In the genomic region with DNA sequence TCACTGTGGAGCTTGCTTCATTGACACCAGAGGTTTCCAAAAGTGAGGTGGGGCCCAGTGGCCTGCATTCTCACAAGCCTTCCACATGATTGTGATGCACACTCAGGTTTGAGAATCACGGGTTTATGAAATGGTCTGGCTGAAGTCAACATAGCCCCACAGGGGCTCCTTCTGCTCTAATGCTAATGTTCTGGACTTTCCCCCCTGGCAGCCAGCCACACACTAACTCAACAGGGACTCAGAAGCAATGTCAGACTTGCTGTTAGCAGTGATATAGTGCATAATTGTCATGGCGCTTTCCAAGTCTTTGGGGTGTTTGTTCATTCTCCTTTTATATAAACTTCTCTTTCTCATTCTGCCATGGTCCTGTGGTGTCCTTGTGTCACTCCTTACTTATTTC, we compare ENCODE assay signal across 21 mouse cellular contexts.
DNase-seq lines count a peak whose midpoint lies in the region; ATAC-seq lines count a peak whose summit lies in the region.
"Had no signal": no experiment of that assay in that cellular context is flagged by ENCODE, and none has a peak within 500 bp of the region (broad histone marks: within the 10 kb centered on the region; RNA-seq: fewer than 3 reads in every experiment).

No protein-coding gene starts in this region.

- intact Hi-C loops in left cerebral cortex, postnatal 4 days (cut with DNase I) = no loop called here

- ATAC-seq in monocyte, adult 5-6 weeks (replicated peaks; ENCODE audit: insufficient number of reproducible peaks, low FRiP score, low TSS enrichment, poor library complexity, severe bottlenecking) = no peak
- ATAC-seq: activated CD4-positive, CD25-positive, alpha-beta regulatory T cell, adult 4 months; forebrain, embryonic 13.5 days; intestine, embryonic 15.5 days; liver, embryonic 12.5 days; liver, postnatal 0 days; midbrain, embryonic 16.5 days had no signal

- DNase-seq in cerebellum, postnatal 14 days = peak; percentile 7 to 11
- DNase-seq in cerebellum, postnatal 36 days = no peak
- peak; percentile 18 for DNase-seq in left cerebral cortex, postnatal 4 days
- no peak for DNase-seq in left cerebral cortex, adult 18-20 months (ENCODE audit: low spot score in 2 of 2)
- peak; percentile 69 for DNase-seq in kidney, postnatal 10 days
- DNase-seq in testis, postnatal 14 days (ENCODE audit: low spot score) = no peak
- DNase-seq in spleen, postnatal 36 days (ENCODE audit: low spot score in 2 of 2) = no peak
- DNase-seq: adrenal gland, adult 8-10 months; cerebellum, adult 11-12 months; cerebellum, postnatal 25 days; gastrocnemius, postnatal 10 days; heart, postnatal 14 days; liver, postnatal 0 days; lung, postnatal 36 days; thymus, postnatal 14 days had no signal

Comparison
In these comparisons a context has a peak if more than half of its experiments do, and no peak if none do; other contexts are left out.
1. DNase-seq: peak in cerebellum, postnatal 14 days (2 of 2), left cerebral cortex, postnatal 4 days (single experiment) and kidney, postnatal 10 days (single experiment); none in cerebellum, postnatal 36 days (0 of 2), left cerebral cortex, adult 18-20 months (0 of 2), testis, postnatal 14 days (single experiment) and spleen, postnatal 36 days (0 of 2).